Mouse (Mus musculus): ENCODE results near the gene Klrb1f. TPM values are rescaled to one million over a fixed set of nuclear protein-coding genes. Genes with fewer than 3 reads are reported as not detected.

The Klrb1f gene
- total RNA-seq, 2 experiments from 2014 or later, result 0.42 to 0.48 TPM

Other genes with a start within 250 kb of the Klrb1f start
- gene Gm44511, start 219.6 kb upstream of the Klrb1f start, total RNA-seq (2021), result not detected
- gene Klrb1b, start 219.6 kb upstream of the Klrb1f start, total RNA-seq (2021), result under 1 TPM; 0.33 to 0.72 TPM
- under 1 TPM; 0.30 to 0.39 TPM for gene Clec2i, start 158.3 kb upstream of the Klrb1f start, total RNA-seq (2021)
- 1 to 10 TPM; 1.6 to 2.5 TPM for gene BC035044, start 154.8 kb upstream of the Klrb1f start, total RNA-seq (2021)
- 1 to 10 TPM; 4.5 to 6.2 TPM for gene Clec2g, start 111.5 kb upstream of the Klrb1f start, total RNA-seq (2021)
- not detected for gene Clec2e, start 55.0 kb downstream of the Klrb1f start, total RNA-seq (2021)
- 10 to 100 TPM; 78.5 to 78.6 TPM for gene Clec2d, start 134.7 kb downstream of the Klrb1f start, total RNA-seq (2021)
- 1 to 10 TPM; 1.1 to 1.4 TPM for gene Cd69, start 229.5 kb downstream of the Klrb1f start, total RNA-seq (2021)

All from adrenal gland, postnatal 10 days (tissue).